Mouse (Mus musculus) adrenal gland, postnatal 36 days (tissue): ENCODE data around the gene Pdcl3. TPM values are rescaled to one million over a fixed set of nuclear protein-coding genes. Genes with fewer than 3 reads are reported as not detected.
A peak's percentile ranks its signal among the peaks of the same experiment; 100 is the strongest.
"Not testable (repeated sequence)": the region's sequence is repeated elsewhere in the genome, so short reads cannot be mapped to it uniquely, and the experiment has no call there.

ENCODE experiments used
- DNase-seq, 2 experiments: peaks; one replicate each; pipeline ENCODE4 v3.0.0; 2021; ENCODE audit warnings: mixed read lengths in 1 of 2
- total RNA-seq, 2 experiments: library from RNA; stranded (reverse); gene quantifications; 2 replicates each; pipeline ENCODE4 v1.2.3; 2021

Pdcl3 gene
- total RNA-seq, 2 experiments from 2014 or later, result 97.9 to 103 TPM

DNA sequence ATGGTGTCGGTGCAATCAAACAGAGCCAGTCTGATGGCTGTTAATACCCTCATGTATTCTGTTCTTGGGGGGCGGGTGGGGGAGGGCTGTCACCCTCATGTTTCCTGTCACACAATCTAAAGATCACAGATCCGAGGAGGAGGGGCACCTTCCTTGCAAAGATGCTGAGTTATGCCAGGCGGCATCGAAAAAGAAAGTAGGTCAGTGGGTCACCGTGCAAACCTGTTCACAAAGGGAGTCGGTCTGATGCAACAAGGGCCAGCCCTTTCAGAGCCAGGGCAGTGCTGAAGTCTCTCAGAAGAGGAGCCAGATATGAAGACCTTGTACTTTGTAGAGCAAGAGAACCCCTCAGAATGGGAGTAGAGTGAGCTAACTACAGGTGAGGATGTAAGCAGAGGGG lies 39.7 kb downstream of the Pdcl3 start:
- DNase-seq, result peak; percentile 27 to 40

DNA sequence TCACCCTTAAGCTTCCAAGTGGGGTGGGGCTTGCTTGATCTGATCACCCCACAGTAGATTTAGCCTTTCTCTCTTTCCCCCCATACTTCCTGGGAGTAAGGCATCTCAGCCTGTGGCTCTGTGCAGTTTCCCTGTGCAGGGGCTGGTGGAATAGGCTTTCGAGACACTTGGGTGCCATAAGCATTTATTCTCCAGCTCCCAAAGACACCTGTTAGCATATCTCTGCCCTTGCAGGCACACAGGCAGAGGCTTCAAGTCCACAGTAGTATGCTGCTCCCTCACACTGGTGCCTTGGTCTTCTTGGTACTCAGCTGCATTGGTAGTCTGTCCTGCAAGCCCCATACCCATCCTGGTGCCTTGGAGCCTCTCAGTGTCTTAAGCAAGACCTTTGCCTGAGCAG lies 40.4 kb downstream of the Pdcl3 start:
- DNase-seq, result no peak

DNA sequence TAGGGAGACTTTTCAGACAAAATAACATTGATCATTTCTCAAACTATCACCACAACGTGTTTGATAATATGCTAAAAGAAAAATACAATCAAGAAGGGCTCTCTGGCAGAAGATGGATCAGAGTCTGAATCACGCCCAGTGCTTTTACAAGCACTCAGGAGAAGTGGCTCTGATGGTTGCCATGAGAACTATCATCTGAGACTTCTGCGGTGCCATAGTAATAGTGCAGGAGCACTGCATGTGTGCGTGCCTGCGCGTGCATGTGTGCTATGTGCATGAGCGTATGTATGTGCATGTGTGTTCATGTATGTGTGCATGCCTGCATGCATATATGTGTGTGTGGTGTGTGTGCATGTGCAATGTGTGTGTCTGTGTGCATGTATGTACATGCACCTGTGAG lies 43.8 kb downstream of the Pdcl3 start:
- DNase-seq, result no peak

DNA sequence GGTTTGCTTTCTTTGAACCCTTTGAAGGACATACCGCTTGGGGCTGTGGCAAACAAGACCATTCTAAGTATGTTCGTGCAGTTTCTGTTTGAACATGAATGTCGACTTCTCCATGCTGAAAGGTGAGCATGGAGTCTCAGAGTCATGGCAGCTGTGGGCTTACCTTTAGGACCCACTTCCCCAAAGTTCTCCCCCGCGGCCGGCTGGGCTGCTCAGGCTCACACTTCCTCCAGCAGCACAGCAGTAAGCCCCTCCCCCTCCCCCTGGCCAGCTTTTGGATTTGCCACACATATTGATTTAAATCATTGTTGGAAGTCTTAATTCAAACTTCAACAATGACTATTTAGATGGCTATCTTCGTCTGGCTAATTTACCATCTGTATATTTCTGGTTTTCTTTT lies 44.7 kb downstream of the Pdcl3 start:
- no peak for DNase-seq

DNA sequence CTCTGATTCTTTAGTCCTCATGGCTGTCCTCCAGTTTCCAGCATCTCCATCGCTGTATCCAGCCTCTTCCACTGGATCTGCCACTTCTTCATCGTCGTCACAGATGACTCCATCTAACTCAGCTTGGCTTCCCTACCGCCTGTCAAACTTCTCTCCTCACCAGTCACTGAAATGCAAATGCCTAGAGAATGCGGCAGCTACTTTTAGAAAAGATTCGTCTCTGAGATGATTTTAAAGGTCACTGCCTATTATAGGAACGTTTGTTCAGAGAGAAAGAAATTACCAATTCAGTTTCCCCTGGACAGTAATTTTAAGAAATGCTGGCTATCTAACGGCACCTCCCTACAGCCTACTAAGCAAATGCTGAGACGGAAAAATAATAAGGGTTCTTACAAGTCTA lies 50.4 kb downstream of the Pdcl3 start:
- DNase-seq, result no peak

DNA sequence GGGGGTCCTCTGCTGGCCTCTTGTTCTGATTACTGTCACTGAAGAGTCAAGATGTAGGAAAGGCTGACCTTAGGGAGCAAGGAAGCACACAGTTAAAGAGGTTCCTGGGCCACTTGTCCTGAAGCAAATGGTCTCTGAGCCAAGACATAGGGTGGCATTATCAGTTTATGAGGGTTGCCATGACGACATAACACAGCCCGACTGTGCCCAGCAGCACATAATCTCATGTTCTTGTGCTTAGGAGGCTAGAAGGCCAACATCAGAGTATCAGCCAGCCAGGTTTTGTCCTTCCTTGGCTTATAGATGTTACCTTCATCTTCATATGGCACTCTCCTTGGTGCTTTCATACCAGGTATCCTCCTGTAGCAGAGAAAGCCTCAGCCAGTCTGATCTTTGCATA lies 56.8 kb downstream of the Pdcl3 start:
- no peak for DNase-seq

DNA sequence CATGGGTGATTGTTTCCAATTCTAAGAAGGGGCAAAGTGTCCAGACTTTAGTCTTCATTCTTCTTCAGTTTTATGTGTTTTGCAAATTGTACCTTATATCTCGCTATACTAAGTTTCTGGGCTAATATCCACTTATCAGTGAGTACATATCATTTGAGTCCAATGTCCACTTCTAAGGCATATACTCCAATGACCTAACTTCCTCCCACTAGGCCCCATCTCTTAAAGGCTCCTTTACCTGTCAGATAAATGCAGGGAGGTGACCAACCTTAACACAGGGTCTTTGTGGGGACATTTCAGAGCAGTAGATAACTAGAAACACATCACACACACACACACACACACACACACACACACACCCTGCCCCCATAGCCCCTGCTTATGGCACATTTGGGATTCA lies 59.0 kb downstream of the Pdcl3 start:
- not testable (repeated sequence) for DNase-seq

DNA sequence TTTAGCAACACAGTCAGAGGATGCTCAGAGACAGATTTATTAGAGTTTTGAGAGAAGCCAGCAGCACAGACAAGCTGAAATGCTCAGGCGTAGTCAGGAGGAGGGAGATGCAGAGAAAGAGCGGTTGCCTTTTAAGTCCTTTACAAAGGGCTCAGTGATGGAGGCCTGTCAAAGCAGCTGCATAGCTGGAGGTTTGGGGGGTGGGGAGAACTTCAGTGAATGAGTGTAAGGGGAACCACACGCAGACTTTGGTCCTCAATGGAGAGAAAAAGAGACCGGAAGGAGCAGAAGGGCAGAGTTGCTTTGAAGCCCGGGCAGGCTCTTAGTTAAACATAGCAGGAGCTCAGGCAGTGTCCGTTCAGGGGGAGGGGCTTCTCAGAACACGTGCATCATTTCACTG lies 61.3 kb downstream of the Pdcl3 start:
- DNase-seq, result no peak

Other genes starting within 250 kb of the Pdcl3 start
- gene Lonrf2, start 148.9 kb upstream of the Pdcl3 start, total RNA-seq, result 1 to 10 TPM; 4.7 to 5.1 TPM
- 1 to 10 TPM; 1.3 to 1.5 TPM for gene Chst10, start 87.4 kb upstream of the Pdcl3 start, total RNA-seq
- not detected for gene Nms, start 46.5 kb upstream of the Pdcl3 start, total RNA-seq
- 1 to 10 TPM; 1.2 to 5.0 TPM for gene Npas2, start 208.1 kb downstream of the Pdcl3 start, total RNA-seq